Mouse (Mus musculus) lung, postnatal 0 days (tissue): ENCODE measurements around the gene 2410004P03Rik. TPM values are rescaled to one million over a fixed set of nuclear protein-coding genes. Genes with fewer than 3 reads are reported as not detected.

Experiments used
- ATAC-seq: fragments of 200-750 bp; cut with Nextera tagmentation; 2 replicates; pipeline ENCODE4 v1.8.0; 2017; ENCODE audit warnings: moderate library complexity
- DNase-seq: peaks from one replicate; pipeline ENCODE4 v3.0.0-alpha.2; 2016; ENCODE audit warnings: low spot score
- H3K27ac ChIP-seq: fragments of 300-500 bp; sonication (generic); 2 replicates; pipeline ENCODE4 v1.5.1; 2014; ENCODE audit warnings: antibody characterized with exemption, mild to moderate bottlenecking, low read length, mixed read lengths
- H3K27me3 ChIP-seq: fragments of 300-500 bp; sonication (generic); replicated peaks from 2 replicates; pipeline ENCODE4 v1.6.1; 2014; ENCODE audit warnings: low read length, mixed read lengths; ENCODE audit not compliant: insufficient read depth
- H3K36me3 ChIP-seq: fragments of 300-500 bp; sonication (generic); 2 replicates; pipeline ENCODE4 v1.6.1; 2014; ENCODE audit warnings: low read length, mixed read lengths; ENCODE audit not compliant: insufficient read depth
- H3K4me1 ChIP-seq: fragments of 300-500 bp; sonication (generic); 2 replicates; pipeline ENCODE4 v1.6.1; 2014; ENCODE audit warnings: antibody characterized with exemption, low read depth, low read length, mixed read lengths; ENCODE audit not compliant: insufficient read depth
- H3K4me2 ChIP-seq: fragments of 300-500 bp; sonication (generic); replicated peaks from 2 replicates; pipeline ENCODE4 v1.6.1; 2014; ENCODE audit warnings: low read depth, mild to moderate bottlenecking, low read length, moderate library complexity, mixed read lengths
- H3K4me3 ChIP-seq: fragments of 300-500 bp; sonication (generic); 2 replicates; pipeline ENCODE4 v1.5.1; 2014; ENCODE audit warnings: low read depth, low read length
- H3K9ac ChIP-seq: fragments of 300-500 bp; sonication (generic); replicated peaks from 2 replicates; pipeline ENCODE4 v1.6.1; 2014; ENCODE audit warnings: low read depth, mild to moderate bottlenecking
- H3K9me3 ChIP-seq: fragments of 300-500 bp; sonication (generic); 2 replicates; pipeline ENCODE4 v1.6.1; 2016; ENCODE audit warnings: low read length, mixed read lengths
- CTCF ChIP-seq: IDR thresholded peaks from 2 replicates; pipeline ENCODE4 v1.5.1; 2016; ENCODE audit warnings: antibody characterized with exemption, mild to moderate bottlenecking
- EP300 ChIP-seq: IDR thresholded peaks from 2 replicates; pipeline ENCODE4 v1.6.1; 2016; ENCODE audit warnings: antibody characterized with exemption, mild to moderate bottlenecking, control low read depth
- WGBS: fragments of 180-500 bp; shearing (Covaris S2); extraction: QIAGEN DNeasy Blood & Tissue Kit; methylation state at CpG from one replicate; pipeline ENCODE4 v1.1.7; 2014; 5-methylcytosine and 5-hydroxymethylcytosine counted together
- polyA plus RNA-seq: library from polyadenylated mRNA; unstranded; fragments of >200 nt; fragmentation: Nextera tagmentation; extraction: Ambion mirVana; gene quantifications from 2 replicates; pipeline ENCODE4 v1.2.1, GENCODE M21; 2015

The 2410004P03Rik gene
- polyA plus RNA-seq, 1 experiment from 2014 or later, result 13.6 TPM

- Histone ChIP-seq H3K4me1 (peaks cover 5% of the 10 kb centered on the region; the same call in 1 of the 2 replicates), H3K36me3 (no peaks in the 10 kb centered on the region), H3K4me2 (no peak overlapping the region), H3K9ac (no peak overlapping the region), H3K9me3 (no peaks in the 10 kb centered on the region), H3K27me3 (no peaks in the 10 kb centered on the region), H3K4me3 (no peak overlapping the region), H3K27ac (no peak overlapping the region)
- TF ChIP-seq EP300 (no peak), CTCF (no peak)
- 83% methylated on average over 2 of the region's 2 CpGs for WGBS
- DNase-seq (no peak), ATAC-seq (no peak)
Measured at GRCm38 (mm10) chr12:17012067-17012899, 756 bp upstream of the 2410004P03Rik start.

- Histone ChIP-seq H3K27me3 (no peaks in the 10 kb centered on the region), H3K27ac (no peak overlapping the region), H3K9ac (no peak overlapping the region), H3K4me1 (peaks cover 5% of the 10 kb centered on the region; the same call in 1 of the 2 replicates), H3K4me2 (no peak overlapping the region), H3K4me3 (no peak overlapping the region), H3K9me3 (no peaks in the 10 kb centered on the region), H3K36me3 (no peaks in the 10 kb centered on the region)
- TF ChIP-seq EP300 (no peak), CTCF (no peak; the same call in 1 of the 2 replicates)
- 92% methylated on average over 6 of the region's 6 CpGs for WGBS
- DNase-seq, result no peak
- ATAC-seq, result no peak
Measured at GRCm38 (mm10) chr12:17009466-17009865, 2.1 kb downstream of the 2410004P03Rik start.

GRCm38 (mm10) chr12:17001211-17001610, 10.3 kb downstream of the 2410004P03Rik start:
- Histone ChIP-seq H3K9me3 (no peaks in the 10 kb centered on the region), H3K4me1 (peaks cover 8% of the 10 kb centered on the region), H3K27me3 (0 out of 2 replicates have a peak, but pooled peaks cover 6% of the 10 kb centered on the region), H3K9ac (no peak overlapping the region), H3K36me3 (no peaks in the 10 kb centered on the region), H3K4me3 (no peak overlapping the region), H3K4me2 (no peak overlapping the region), H3K27ac (no peak overlapping the region)
- 40% methylated on average over 4 of the region's 4 CpGs for WGBS
- no peak for ATAC-seq
- DNase-seq, result no peak
- TF ChIP-seq CTCF (no peak), EP300 (no peak)

- no peak overlapping the region for H3K4me3 ChIP-seq
- no peak for TF ChIP-seq EP300
- TF ChIP-seq CTCF, result no peak
- no peak overlapping the region for H3K4me2 ChIP-seq
Measured at GRCm38 (mm10) chr12:17000628-17001027, 10.9 kb downstream of the 2410004P03Rik start.

GRCm38 (mm10) chr12:16999739-17000497, 11.6 kb downstream of the 2410004P03Rik start, which contains the start of gene Pqlc3:
Pqlc3 (minus strand) TSS chr12:17000408.
- H3K4me3 ChIP-seq, result peak within 1 kb of the TSS; percentile 60
- H3K9ac ChIP-seq, result peak within 1 kb of the TSS; percentile 5; the same call in 1 of the 2 replicates
- peak within 1 kb of the TSS; percentile 85 for H3K4me2 ChIP-seq
- no peak within 1 kb of the TSS for H3K27ac ChIP-seq
- TF ChIP-seq CTCF, result no peak
- peak; percentile 33; the same call in 1 of the 2 replicates for TF ChIP-seq EP300
- under 1% methylated on average over 57 of the region's 57 CpGs for WGBS
- ATAC-seq, result peak; percentile 95
- no peaks in the 10 kb centered on the region for H3K9me3 ChIP-seq
- H3K27me3 ChIP-seq, result 0 out of 2 replicates have a peak, but pooled peaks cover 6% of the 10 kb centered on the region
- H3K36me3 ChIP-seq, result no peaks in the 10 kb centered on the region
- H3K4me1 ChIP-seq, result peaks cover 8% of the 10 kb centered on the region
- peak; percentile 93 for DNase-seq

More at GRCm38 (mm10) chr12:17000628-17001027, 10.9 kb downstream of the 2410004P03Rik start:
- no peak overlapping the region for H3K27ac ChIP-seq
- no peaks in the 10 kb centered on the region for H3K36me3 ChIP-seq
- H3K27me3 ChIP-seq, result 0 out of 2 replicates have a peak, but pooled peaks cover 6% of the 10 kb centered on the region
- H3K4me1 ChIP-seq, result peaks cover 8% of the 10 kb centered on the region
- DNase-seq (peak; percentile 34), ATAC-seq (no peak)
- 41% methylated on average over 6 of the region's 6 CpGs for WGBS
- no peak overlapping the region for H3K9ac ChIP-seq
- no peaks in the 10 kb centered on the region for H3K9me3 ChIP-seq

GRCm38 (mm10) chr12:16999146-16999545, 12.4 kb downstream of the 2410004P03Rik start:
- Histone ChIP-seq H3K27me3 (0 out of 2 replicates have a peak, but pooled peaks cover 6% of the 10 kb centered on the region), H3K9ac (peak overlapping the region; percentile 5; the same call in 1 of the 2 replicates), H3K9me3 (no peaks in the 10 kb centered on the region), H3K27ac (no peak overlapping the region), H3K4me3 (peak overlapping the region; percentile 60), H3K4me2 (peak overlapping the region; percentile 85), H3K4me1 (peaks cover 8% of the 10 kb centered on the region), H3K36me3 (no peaks in the 10 kb centered on the region)
- DNase-seq, result peak; percentile 32
- no peak for TF ChIP-seq EP300
- no peak for TF ChIP-seq CTCF
- WGBS, result 5% methylated on average over 10 of the region's 10 CpGs
- 0 out of 2 replicates have a peak, but pooled peaks have one; percentile 7 for ATAC-seq
